ENCODE assay signal across 18 mouse cellular contexts in genomic region chr2:13368517-13368916, GRCm38 (mm10).
DNase-seq lines count a peak whose midpoint lies in the region; ATAC-seq and TF ChIP-seq lines count a peak whose summit lies in the region.
"Had no signal": no experiment of that assay in that cellular context is flagged by ENCODE, and none has a peak within 500 bp of the region (broad histone marks: within the 10 kb centered on the region; RNA-seq: fewer than 3 reads in every experiment).

No protein-coding gene starts in this region.

- peak overlapping the region; percentile 46; the same call in 1 of the 2 replicates for H3K27ac ChIP-seq in forebrain, embryonic 10.5 days
- no peak overlapping the region for H3K27ac ChIP-seq in forebrain, embryonic 14.5 days (ENCODE audit: low read depth, low read length)
- H3K27ac ChIP-seq in lung, postnatal 0 days (ENCODE audit: low read length): no peak overlapping the region
- no peak overlapping the region for H3K27ac ChIP-seq in midbrain, embryonic 16.5 days (ENCODE audit: low read length)
- no peak overlapping the region for H3K27ac ChIP-seq in midbrain, embryonic 13.5 days
- H3K27ac ChIP-seq: embryonic facial prominence, embryonic 15.5 days; gastrocnemius, adult 2 months; hindbrain, embryonic 12.5 days had no signal

- TF ChIP-seq CTCF in lung, postnatal 0 days (IDR thresholded peaks at IDR 0.05): no peak

- H3K4me2 ChIP-seq in forebrain, embryonic 14.5 days (ENCODE audit: low read length): no peak overlapping the region
- H3K4me2 ChIP-seq in lung, postnatal 0 days (replicated peaks; ENCODE audit: low read depth, low read length): no peak overlapping the region
- H3K4me2 ChIP-seq in midbrain, embryonic 16.5 days (ENCODE audit: low read length): no peak overlapping the region
- H3K4me2 ChIP-seq in midbrain, embryonic 13.5 days (replicated peaks): no peak overlapping the region
- H3K4me2 ChIP-seq: embryonic facial prominence, embryonic 15.5 days; hindbrain, embryonic 12.5 days had no signal

- H3K9me3 ChIP-seq in forebrain, embryonic 10.5 days: no peaks in the 10 kb centered on the region
- H3K9me3 ChIP-seq in forebrain, embryonic 14.5 days (replicated peaks; ENCODE audit: control insufficient read depth, low read length): no peaks in the 10 kb centered on the region
- no peaks in the 10 kb centered on the region for H3K9me3 ChIP-seq in lung, postnatal 0 days (ENCODE audit: low read length)
- no peaks in the 10 kb centered on the region for H3K9me3 ChIP-seq in midbrain, embryonic 16.5 days (replicated peaks; ENCODE audit: control insufficient read depth, low read length, poor library complexity, severe bottlenecking)
- H3K9me3 ChIP-seq in midbrain, embryonic 13.5 days: no peaks in the 10 kb centered on the region
- H3K9me3 ChIP-seq: embryonic facial prominence, embryonic 15.5 days; hindbrain, embryonic 12.5 days had no signal

- WGBS in forebrain, embryonic 10.5 days: 83% methylated on average over 3 of the region's 3 CpGs
- WGBS in forebrain, embryonic 14.5 days: 60% methylated on average over 3 of the region's 3 CpGs
- 49% methylated on average over 3 of the region's 3 CpGs for WGBS in lung, postnatal 0 days
- 49% methylated on average over 3 of the region's 3 CpGs for WGBS in midbrain, embryonic 16.5 days
- WGBS in midbrain, embryonic 13.5 days: 56% methylated on average over 3 of the region's 3 CpGs

- ATAC-seq in forebrain, embryonic 14.5 days: no peak
- ATAC-seq in lung, postnatal 0 days: peak; percentile 70
- ATAC-seq in midbrain, embryonic 16.5 days: 0 out of 2 replicates have a peak, but pooled peaks have one; percentile 14
- ATAC-seq in midbrain, embryonic 13.5 days: no peak

- TF ChIP-seq EP300 in lung, postnatal 0 days (IDR thresholded peaks at IDR 0.05): 0 out of 2 replicates have a peak, but pooled peaks have one; percentile 16

- H3K36me3 ChIP-seq in forebrain, embryonic 10.5 days (replicated peaks): no peaks in the 10 kb centered on the region
- no peaks in the 10 kb centered on the region for H3K36me3 ChIP-seq in forebrain, embryonic 14.5 days (ENCODE audit: control insufficient read depth, insufficient read depth, low read length)
- no peaks in the 10 kb centered on the region for H3K36me3 ChIP-seq in lung, postnatal 0 days (ENCODE audit: insufficient read depth, low read length)
- no peaks in the 10 kb centered on the region for H3K36me3 ChIP-seq in midbrain, embryonic 16.5 days (ENCODE audit: control insufficient read depth, insufficient read depth, low read length)
- H3K36me3 ChIP-seq in midbrain, embryonic 13.5 days: no peaks in the 10 kb centered on the region
- H3K36me3 ChIP-seq: embryonic facial prominence, embryonic 15.5 days; hindbrain, embryonic 12.5 days had no signal

- H3K9ac ChIP-seq in forebrain, embryonic 14.5 days (ENCODE audit: low read length): no peak overlapping the region
- no peak overlapping the region for H3K9ac ChIP-seq in lung, postnatal 0 days (replicated peaks; ENCODE audit: low read depth)
- no peak overlapping the region for H3K9ac ChIP-seq in midbrain, embryonic 16.5 days (ENCODE audit: low read depth, low read length)
- H3K9ac ChIP-seq in midbrain, embryonic 13.5 days (replicated peaks): no peak overlapping the region
- H3K9ac ChIP-seq: embryonic facial prominence, embryonic 15.5 days; hindbrain, embryonic 12.5 days had no signal

- DNase-seq in forebrain, embryonic 10.5 days (ENCODE audit: extremely low spot score, low spot score): no peak
- DNase-seq in forebrain, embryonic 14.5 days (ENCODE audit: low spot score): no peak
- DNase-seq in lung, postnatal 0 days (ENCODE audit: low spot score): peak; percentile 65
- no peak for DNase-seq in lung, postnatal 10 days
- DNase-seq in ovary, postnatal 14 days (ENCODE audit: low spot score): no peak
- DNase-seq: adrenal gland, postnatal 10 days; cerebellum, adult 18-20 months; cerebellum, postnatal 14 days; embryo, embryonic 11 days; gastrocnemius, adult 2 months; gastrocnemius, postnatal 25 days; heart, postnatal 10 days; heart, postnatal 4 days had no signal

- H3K4me1 ChIP-seq in forebrain, embryonic 10.5 days: peaks cover 43% of the 10 kb centered on the region
- H3K4me1 ChIP-seq in forebrain, embryonic 14.5 days (ENCODE audit: control insufficient read depth, insufficient read depth, low read length): no peaks in the 10 kb centered on the region
- peaks cover 9% of the 10 kb centered on the region for H3K4me1 ChIP-seq in lung, postnatal 0 days (ENCODE audit: insufficient read depth, low read depth, low read length)
- H3K4me1 ChIP-seq in midbrain, embryonic 16.5 days (ENCODE audit: control insufficient read depth, insufficient read depth, low read length): peaks cover 20% of the 10 kb centered on the region
- H3K4me1 ChIP-seq in midbrain, embryonic 13.5 days (replicated peaks): peaks cover 29% of the 10 kb centered on the region

- no peaks in the 10 kb centered on the region for H3K27me3 ChIP-seq in forebrain, embryonic 10.5 days (ENCODE audit: poor library complexity, severe bottlenecking)
- no peaks in the 10 kb centered on the region for H3K27me3 ChIP-seq in forebrain, embryonic 14.5 days (replicated peaks; ENCODE audit: control insufficient read depth, insufficient read depth, low read length)
- H3K27me3 ChIP-seq in lung, postnatal 0 days (replicated peaks; ENCODE audit: insufficient read depth, low read length): no peaks in the 10 kb centered on the region
- H3K27me3 ChIP-seq in midbrain, embryonic 16.5 days (ENCODE audit: control insufficient read depth, insufficient read depth, low read depth, low read length): no peaks in the 10 kb centered on the region
- H3K27me3 ChIP-seq in midbrain, embryonic 13.5 days: no peaks in the 10 kb centered on the region
- H3K27me3 ChIP-seq: embryonic facial prominence, embryonic 15.5 days; hindbrain, embryonic 12.5 days had no signal

- no peak overlapping the region for H3K4me3 ChIP-seq in forebrain, embryonic 10.5 days
- no peak overlapping the region for H3K4me3 ChIP-seq in forebrain, embryonic 14.5 days (ENCODE audit: low read depth, low read length)
- H3K4me3 ChIP-seq in lung, postnatal 0 days (ENCODE audit: low read depth, low read length): no peak overlapping the region
- no peak overlapping the region for H3K4me3 ChIP-seq in midbrain, embryonic 16.5 days (ENCODE audit: low read depth, low read length)
- H3K4me3 ChIP-seq in midbrain, embryonic 13.5 days (replicated peaks): no peak overlapping the region
- H3K4me3 ChIP-seq: embryonic facial prominence, embryonic 15.5 days; erythroblast, embryonic 14.5 days; gastrocnemius, adult 2 months; hindbrain, embryonic 12.5 days had no signal

Comparison
In these comparisons a context has a peak if more than half of its experiments do, and no peak if none do; other contexts are left out.
1. ATAC-seq: peak in lung, postnatal 0 days (single experiment) and midbrain, embryonic 16.5 days (single experiment); none in forebrain, embryonic 14.5 days (single experiment) and midbrain, embryonic 13.5 days (single experiment).